In genomic region chr2:62440083-62440482, GRCm38 (mm10) we compare ENCODE assay signal across 24 mouse cellular contexts. TPM values are rescaled to one million over a fixed set of nuclear protein-coding genes. Genes with fewer than 3 reads are reported as not detected.
A peak's percentile ranks its signal among the peaks of the same experiment; 100 is the strongest.
DNase-seq lines count a peak whose midpoint lies in the region; ATAC-seq and TF ChIP-seq lines count a peak whose summit lies in the region.
"Had no signal": no experiment of that assay in that cellular context is flagged by ENCODE, and none has a peak within 500 bp of the region (broad histone marks: within the 10 kb centered on the region; RNA-seq: fewer than 3 reads in every experiment).

No protein-coding gene starts in this region.

- H3K4me1 ChIP-seq in MEL (ENCODE audit: control insufficient read depth in 1 of 2, insufficient read depth in 2 of 2, low read length in 2 of 2) = peaks cover 0 to 9% of the 10 kb centered on the region in 2 experiments; a peak in 3 of 4 replicates
- no peaks in the 10 kb centered on the region for H3K4me1 ChIP-seq in lung, postnatal 0 days (ENCODE audit: insufficient read depth, low read depth, low read length)
- H3K4me1 ChIP-seq: embryonic facial prominence, embryonic 12.5 days; forebrain, embryonic 13.5 days; forebrain, embryonic 15.5 days had no signal

- peak; percentile 59 for DNase-seq in MEL (ENCODE audit: low read depth, low spot score)
- DNase-seq in adrenal gland, postnatal 25 days = no peak
- DNase-seq in lung, postnatal 0 days (ENCODE audit: low spot score) = no peak
- DNase-seq in B cell, adult 2 months = no peak
- DNase-seq: adrenal gland, adult 8-10 months; adrenal gland, postnatal 14 days; cerebellum, adult 11-12 months; cerebellum, adult 2 months; cerebellum, adult 9-10 months; cerebellum, postnatal 10 days; cerebellum, postnatal 25 days; forebrain, postnatal 0 days had no signal

- H3K36me3 ChIP-seq in MEL (ENCODE audit: control insufficient read depth in 1 of 2, insufficient read depth in 2 of 2, low read length in 2 of 2) = peaks cover 0 to 13% of the 10 kb centered on the region in 2 experiments; a peak in 2 of 4 replicates
- H3K36me3 ChIP-seq in lung, postnatal 0 days (ENCODE audit: insufficient read depth, low read length) = no peaks in the 10 kb centered on the region
- H3K36me3 ChIP-seq: embryonic facial prominence, embryonic 10.5 days; embryonic facial prominence, embryonic 12.5 days; forebrain, embryonic 15.5 days had no signal

- no peak for TF ChIP-seq POLR2A in MEL (IDR thresholded peaks at IDR 0.05; ENCODE audit: control insufficient read depth in 1 of 2, insufficient read depth in 1 of 2, low read depth in 1 of 2, low read length in 2 of 2, poor library complexity in 1 of 2)

- H3K9me3 ChIP-seq in MEL (replicated peaks; ENCODE audit: insufficient read depth, low read length) = no peaks in the 10 kb centered on the region
- no peaks in the 10 kb centered on the region for H3K9me3 ChIP-seq in lung, postnatal 0 days (ENCODE audit: low read length)
- H3K9me3 ChIP-seq: embryonic facial prominence, embryonic 10.5 days; embryonic facial prominence, embryonic 12.5 days; forebrain, embryonic 13.5 days; forebrain, embryonic 15.5 days had no signal

- peak overlapping the region; percentile 19; the same call in 1 of the 2 replicates for H3K27ac ChIP-seq in MEL (ENCODE audit: control insufficient read depth, low read depth, low read length)
- no peak overlapping the region for H3K27ac ChIP-seq in lung, postnatal 0 days (ENCODE audit: low read length)
- H3K27ac ChIP-seq: embryonic facial prominence, embryonic 10.5 days; embryonic facial prominence, embryonic 12.5 days; forebrain, embryonic 13.5 days; forebrain, embryonic 15.5 days had no signal

- H3K27me3 ChIP-seq in MEL (ENCODE audit: control insufficient read depth in 1 of 2, insufficient read depth in 2 of 2, low read length in 2 of 2) = no peaks in the 10 kb centered on the region
- H3K27me3 ChIP-seq in lung, postnatal 0 days (replicated peaks; ENCODE audit: insufficient read depth, low read length) = no peaks in the 10 kb centered on the region
- H3K27me3 ChIP-seq: embryonic facial prominence, embryonic 12.5 days; forebrain, embryonic 13.5 days; forebrain, embryonic 15.5 days; Patski had no signal

- H3K9ac ChIP-seq in MEL (ENCODE audit: control insufficient read depth, low read depth, low read length, poor library complexity, severe bottlenecking) = no peak overlapping the region; the same call in 1 of the 2 replicates
- no peak overlapping the region for H3K9ac ChIP-seq in lung, postnatal 0 days (replicated peaks; ENCODE audit: low read depth)
- H3K9ac ChIP-seq: embryonic facial prominence, embryonic 12.5 days; forebrain, embryonic 13.5 days; forebrain, embryonic 15.5 days; forebrain, postnatal 0 days had no signal

- peak; percentile 18; the same call in 1 of the 2 replicates for ATAC-seq in megakaryocyte progenitor cell, adult 5-6 weeks (replicated peaks; ENCODE audit: poor library complexity)
- ATAC-seq in lung, postnatal 0 days = no peak
- ATAC-seq: forebrain, embryonic 13.5 days; forebrain, embryonic 15.5 days; forebrain, postnatal 0 days; Patski had no signal

- no peak overlapping the region for H3K4me2 ChIP-seq in lung, postnatal 0 days (replicated peaks; ENCODE audit: low read depth, low read length)
- H3K4me2 ChIP-seq: embryonic facial prominence, embryonic 12.5 days; forebrain, embryonic 13.5 days; forebrain, embryonic 15.5 days had no signal

- H3K4me3 ChIP-seq in MEL (ENCODE audit: control insufficient read depth in 1 of 2, insufficient read depth in 1 of 2, low read depth in 2 of 2, low read length in 2 of 2) = peak overlapping the region in 1 of 2 experiments; percentile 63; a peak in 2 of 4 replicates
- no peak overlapping the region for H3K4me3 ChIP-seq in lung, postnatal 0 days (ENCODE audit: low read depth, low read length)
- H3K4me3 ChIP-seq: embryonic facial prominence, embryonic 10.5 days; embryonic facial prominence, embryonic 12.5 days; forebrain, embryonic 13.5 days; forebrain, embryonic 15.5 days had no signal

- 71% methylated on average over 4 of the region's 4 CpGs for WGBS in lung, postnatal 0 days

- no peaks in the 10 kb centered on the region for H3K79me2 ChIP-seq in MEL (ENCODE audit: control insufficient read depth, insufficient read depth, low read length, poor library complexity)

- no peak for TF ChIP-seq CTCF in MEL (IDR thresholded peaks at IDR 0.05 in 2 of 3, conservative IDR thresholded peaks at IDR 0.05 in 1 of 3; ENCODE audit: control insufficient read depth in 1 of 3, insufficient read depth in 1 of 3, low read depth in 2 of 3, low read length in 3 of 3, poor library complexity in 1 of 3, severe bottlenecking in 1 of 3)
- TF ChIP-seq CTCF in lung, postnatal 0 days (IDR thresholded peaks at IDR 0.05) = no peak

- peak; percentile 57 to 63; a peak in 3 of 4 replicates for TF ChIP-seq EP300 in MEL (IDR thresholded peaks at IDR 0.05; ENCODE audit: low read depth in 1 of 2, low read length in 2 of 2)
- TF ChIP-seq EP300 in lung, postnatal 0 days (IDR thresholded peaks at IDR 0.05) = no peak

- TF ChIP-seq RAD21 in MEL (IDR thresholded peaks at IDR 0.05; ENCODE audit: low read depth, low read length) = no peak

TF ChIP-seq in MEL, 35 proteins besides CTCF, POLR2A, EP300 and RAD21:
- TF ChIP-seq TAL1 (IDR thresholded peaks at IDR 0.05; ENCODE audit: low read length) = peak; percentile 41
- TF ChIP-seq MYB (IDR thresholded peaks at IDR 0.05; ENCODE audit: low read depth, low read length) = no peak
- no peak for TF ChIP-seq KAT2A (conservative IDR thresholded peaks at IDR 0.05; ENCODE audit: low read depth, low read length)
- no peak for TF ChIP-seq MYC (IDR thresholded peaks at IDR 0.05; ENCODE audit: low read depth, low read length)
- no peak for TF ChIP-seq ZKSCAN1 (IDR thresholded peaks at IDR 0.05; ENCODE audit: low read depth, low read length)
- TF ChIP-seq ETS1 (IDR thresholded peaks at IDR 0.05; ENCODE audit: low read depth, low read length) = 0 out of 2 replicates have a peak, but pooled peaks have one; percentile 22

RNA-seq across cellular contexts. Expression of gene Dpp4, which starts 28.1 kb away (rescaled TPM):
- 40.4 and 46.7 TPM in 2 replicates for total RNA-seq in MEL (2012; rRNA removed)
- polyA plus RNA-seq in MEL (2012; ENCODE audit: insufficient read depth in 1 of 2, insufficient read length in 2 of 2, low read depth in 1 of 2, low replicate concordance in 2 of 2, missing spikeins in 1 of 2) = 10 to 100 TPM; 64.1 to 99.1 TPM
- total RNA-seq in megakaryocyte progenitor cell, adult 5-6 weeks (2015) = 9.8 and 10.0 TPM in 2 replicates
- total RNA-seq in megakaryocyte progenitor cell, adult 5-6 weeks (2017) = 13.8 and 16.4 TPM in 2 replicates
- total RNA-seq in adrenal gland, postnatal 25 days (2021) = 0.70 and 2.9 TPM in 2 replicates
- polyA plus RNA-seq in lung, postnatal 0 days (2015; fragmentation: Nextera tagmentation; extraction: Ambion mirVana) = 41.8 and 44.1 TPM in 2 replicates

RNA-seq across cellular contexts. Expression of gene Gcg, which starts 43.4 kb away (rescaled TPM):
- not detected in 2 replicates for total RNA-seq in MEL (2012; rRNA removed)
- not detected for polyA plus RNA-seq in MEL (2012; ENCODE audit: insufficient read depth in 1 of 2, insufficient read length in 2 of 2, low read depth in 1 of 2, low replicate concordance in 2 of 2, missing spikeins in 1 of 2)
- total RNA-seq in megakaryocyte progenitor cell, adult 5-6 weeks (2015) = not detected in 2 replicates
- total RNA-seq in megakaryocyte progenitor cell, adult 5-6 weeks (2017) = not detected in 2 replicates
- total RNA-seq in adrenal gland, postnatal 25 days (2021) = not detected in 2 replicates
- polyA plus RNA-seq in lung, postnatal 0 days (2015; fragmentation: Nextera tagmentation; extraction: Ambion mirVana) = not detected in 2 replicates
- total RNA-seq: adrenal gland, adult 18-20 months; adrenal gland, adult 8-10 months; adrenal gland, postnatal 14 days; ES-E14 had no signal
- polyA plus RNA-seq: activated CD4-positive, CD25-positive, alpha-beta regulatory T cell, adult 4 months; CD4-positive, CD25-positive, alpha-beta regulatory T cell, adult 4 months; cerebellum, adult 2 months; cortical plate, adult 2 months; embryonic facial prominence, embryonic 10.5 days; forebrain, embryonic 11.5 days; Patski had no signal
